Mouse (Mus musculus) CH12.LX (cell line): ENCODE data around the gene Cpsf4.

Experiments
- CHD1 ChIP-seq: IDR thresholded peaks from 2 replicates; pipeline ENCODE4 v1.6.1; 2012; ENCODE audit warnings: low read depth, low read length, improper control_type of control experiment, inconsistent platforms
- CTCF ChIP-seq, 2 experiments: IDR thresholded peaks in 1 of 2; conservative IDR thresholded peaks in 1 of 2; 2 replicates each; pipeline ENCODE4 v1.5.1; 2011 to 2012; ENCODE audit warnings: low read depth in 2 of 2, low read length in 2 of 2, improper control_type of control experiment in 1 of 2, inconsistent platforms in 1 of 2, mild to moderate bottlenecking in 1 of 2, moderate library complexity in 1 of 2
- EP300 ChIP-seq: IDR thresholded peaks from 2 replicates; pipeline ENCODE4 v1.6.1; 2011; ENCODE audit warnings: low read length, improper control_type of control experiment
- POLR2A ChIP-seq: IDR thresholded peaks from 2 replicates; pipeline ENCODE4 v1.6.1; 2011; ENCODE audit warnings: low read depth, mild to moderate bottlenecking, improper control_type of control experiment, low read length

DNA sequence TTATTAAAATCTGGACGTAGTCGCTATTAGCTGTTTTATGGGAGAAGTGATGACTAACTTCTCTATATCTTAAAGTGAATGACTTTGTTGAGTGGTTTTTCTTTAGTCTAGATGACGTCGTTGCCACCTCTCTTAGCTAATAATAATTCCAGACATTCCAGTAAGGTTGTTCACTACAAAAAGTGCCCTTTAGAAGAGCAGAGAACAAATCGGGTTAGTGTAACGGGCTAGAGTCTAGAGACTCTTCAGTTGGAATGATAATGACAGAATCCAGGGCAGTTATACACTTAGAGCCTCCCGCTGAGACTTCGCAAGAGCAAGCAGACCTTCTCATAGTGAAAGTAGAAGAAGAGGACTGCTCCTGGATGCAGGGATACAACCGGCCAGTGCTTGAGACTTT is 38.0 kb downstream of the Cpsf4 start:
- TF ChIP-seq EP300 (no peak), CTCF (conservative IDR thresholded peaks at IDR 0.05 in 1 of 2, IDR thresholded peaks at IDR 0.05 in 1 of 2; ENCODE audit: low read depth in 2 of 2, low read length in 2 of 2) (no peak), CHD1 (no peak), POLR2A (no peak)
